Mouse (Mus musculus) liver, adult 2 months (tissue): Measurements from ENCODE around the gene Phf13. TPM values are rescaled to one million over a fixed set of nuclear protein-coding genes. Genes with fewer than 3 reads are reported as not detected.
A peak's percentile ranks its signal among the peaks of the same experiment; 100 is the strongest.

Experiments used
- DNase-seq: peaks from one replicate; pipeline ENCODE4 v3.0.0-alpha.2; 2011; ENCODE audit warnings: low read depth, low spot score; ENCODE audit errors: extremely low read depth
- H3K27ac ChIP-seq: fragments of 200-500 bp; replicated peaks from 2 replicates; pipeline ENCODE4 v1.5.1; 2012; ENCODE audit warnings: low read depth, mild to moderate bottlenecking, control low read depth, inconsistent platforms, low read length; ENCODE audit not compliant: insufficient read depth
- H3K27me3 ChIP-seq: fragments of 200-500 bp; 2 replicates; pipeline ENCODE4 v1.6.1; 2012; ENCODE audit warnings: mild to moderate bottlenecking, moderate library complexity, low read length, inconsistent platforms; ENCODE audit not compliant: control insufficient read depth, insufficient read depth
- H3K36me3 ChIP-seq: fragments of 200-500 bp; 2 replicates; pipeline ENCODE4 v1.6.1; 2012; ENCODE audit warnings: low read length, inconsistent platforms; ENCODE audit not compliant: control insufficient read depth, insufficient read depth
- H3K4me1 ChIP-seq: fragments of 200-500 bp; 2 replicates; pipeline ENCODE4 v1.6.1; 2011; ENCODE audit warnings: low read length; ENCODE audit not compliant: control insufficient read depth, insufficient read depth
- H3K4me3 ChIP-seq: fragments of 200-500 bp; 2 replicates; pipeline ENCODE4 v1.5.1; 2011; ENCODE audit warnings: low read depth, mild to moderate bottlenecking, control low read depth, low read length, moderate library complexity; ENCODE audit not compliant: insufficient read depth
- H3K79me2 ChIP-seq: fragments of 200-500 bp; 2 replicates; pipeline ENCODE4 v1.6.1; 2012; ENCODE audit warnings: inconsistent platforms, mild to moderate bottlenecking, low read length, moderate library complexity; ENCODE audit not compliant: control insufficient read depth, insufficient read depth
- H3K9ac ChIP-seq: fragments of 200-500 bp; 2 replicates; pipeline ENCODE4 v1.6.1; 2012; ENCODE audit warnings: low read depth, mild to moderate bottlenecking, control low read depth, inconsistent platforms, low read length
- CTCF ChIP-seq: fragments of 200-500 bp; IDR thresholded peaks from 2 replicates; pipeline ENCODE4 v1.5.1; 2011; ENCODE audit warnings: low read depth, low read length, control low read depth
- POLR2A ChIP-seq: fragments of 200-500 bp; IDR thresholded peaks from 2 replicates; pipeline ENCODE4 v1.6.1; 2011; ENCODE audit warnings: low read length, control low read depth; ENCODE audit not compliant: insufficient read depth; ENCODE audit errors: extremely low read depth
- WGBS: fragments of 180-500 bp; shearing (Covaris S2); methylation state at CpG from one replicate; pipeline ENCODE4 v1.1.7; 2018; 5-methylcytosine and 5-hydroxymethylcytosine counted together
- polyA plus RNA-seq: library from polyadenylated mRNA; depleted of rRNA; stranded (reverse); fragments of >200 nt; gene quantifications from 2 replicates; pipeline ENCODE4 v1.2.3, GENCODE M21; 2012
- total RNA-seq: library from RNA; depleted of rRNA; stranded (reverse); fragments of >200 nt; gene quantifications from 2 replicates; pipeline ENCODE4 v1.2.3, GENCODE M21; 2014

Phf13 gene
- total and polyA plus RNA-seq, 2 experiments, result 1.3 to 2.7 TPM

- Histone ChIP-seq H3K27me3 (no peaks in the 10 kb centered on the region), H3K4me3 (no peak overlapping the region), H3K9ac (no peak overlapping the region), H3K27ac (no peak overlapping the region), H3K79me2 (peaks cover 16% of the 10 kb centered on the region; the same call in 1 of the 2 replicates), H3K36me3 (no peaks in the 10 kb centered on the region; the same call in 1 of the 2 replicates), H3K4me1 (peaks cover 7% of the 10 kb centered on the region)
- TF ChIP-seq POLR2A (no peak), CTCF (no peak)
- no peak for DNase-seq
- 95% methylated on average over 9 of the region's 9 CpGs for WGBS
These were observed 4.0 kb downstream of the Phf13 start for GRCm38 (mm10) chr4:151992091-151992490.

- WGBS, result 42% methylated on average over 6 of the region's 6 CpGs
- peak overlapping the region; percentile 91 for H3K9ac ChIP-seq
- H3K36me3 ChIP-seq, result no peaks in the 10 kb centered on the region; the same call in 1 of the 2 replicates
- H3K27ac ChIP-seq, result peak overlapping the region; percentile 34; the same call in 1 of the 2 replicates
- TF ChIP-seq CTCF (no peak), POLR2A (no peak)
- H3K79me2 ChIP-seq, result peaks cover 10% of the 10 kb centered on the region; the same call in 1 of the 2 replicates
- no peak for DNase-seq
- peak overlapping the region; percentile 92 for H3K4me3 ChIP-seq
- H3K4me1 ChIP-seq, result peaks cover 7% of the 10 kb centered on the region
- H3K27me3 ChIP-seq, result no peaks in the 10 kb centered on the region
These were observed 7.0 kb downstream of the Phf13 start for GRCm38 (mm10) chr4:151989110-151989488.

DNA sequence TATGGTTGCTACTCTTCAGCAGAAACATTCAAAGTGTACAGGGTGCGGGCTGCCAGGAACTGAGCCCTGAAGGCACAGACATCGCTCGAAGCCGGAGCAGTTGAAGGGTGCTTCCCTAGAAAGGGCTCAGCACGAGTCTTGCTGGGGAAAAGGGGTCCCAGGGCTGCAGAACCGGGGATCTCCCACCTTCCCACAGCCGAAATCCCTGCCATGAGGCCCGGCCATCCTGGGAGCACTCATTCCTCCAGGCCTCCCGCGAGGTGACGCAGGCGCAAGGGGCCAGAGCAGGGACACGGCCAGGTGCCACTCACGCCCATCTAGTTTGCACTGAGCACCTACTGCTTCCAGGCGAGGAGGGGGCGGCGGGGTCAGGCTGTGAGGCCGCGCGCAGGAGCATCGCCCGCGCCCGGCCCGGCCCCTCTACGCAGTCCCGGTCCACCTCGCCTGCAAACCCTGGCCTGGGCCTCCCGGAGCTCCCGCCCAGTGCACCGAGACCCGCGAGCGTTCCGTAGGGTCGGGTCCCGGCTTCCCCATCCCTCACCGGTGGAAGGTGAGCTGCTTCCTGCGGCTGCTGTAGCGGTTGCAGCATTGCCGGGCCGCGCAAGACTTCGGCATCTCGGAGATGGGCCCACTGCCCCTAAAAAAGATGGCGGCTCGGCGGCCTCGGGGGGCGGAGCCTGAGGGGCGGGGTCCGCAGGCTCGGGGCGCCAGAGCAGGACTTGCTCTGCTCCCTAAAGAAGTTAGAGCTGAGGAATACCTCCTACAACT is 7.5 kb downstream of the Phf13 start, which contains the start of gene Thap3:
Gene Thap3 (minus strand): TSS at position 656 of the 768 bp plus-strand sequence.
- H3K27ac ChIP-seq, result peak within 1 kb of the TSS; percentile 51
- peak; percentile 51 for DNase-seq
- H3K27me3 ChIP-seq, result no peaks in the 10 kb centered on the region
- peak within 1 kb of the TSS; percentile 92 for H3K4me3 ChIP-seq
- under 1% methylated on average over 53 of the region's 54 CpGs for WGBS
- H3K4me1 ChIP-seq, result peaks cover 7% of the 10 kb centered on the region
- TF ChIP-seq POLR2A (0 out of 2 replicates have a peak, but pooled peaks have one; percentile 29), CTCF (no peak)
- H3K79me2 ChIP-seq, result peaks cover 10% of the 10 kb centered on the region; the same call in 1 of the 2 replicates
- H3K36me3 ChIP-seq, result no peaks in the 10 kb centered on the region; the same call in 1 of the 2 replicates
- H3K9ac ChIP-seq, result peak within 1 kb of the TSS; percentile 91

GRCm38 (mm10) chr4:151988014-151988341 is 8.1 kb downstream of the Phf13 start:
- no peak overlapping the region for H3K27ac ChIP-seq
- TF ChIP-seq POLR2A, result no peak
- H3K4me3 ChIP-seq, result peak overlapping the region; percentile 92
- peak overlapping the region; percentile 91 for H3K9ac ChIP-seq
- peaks cover 7% of the 10 kb centered on the region for H3K4me1 ChIP-seq
- peaks cover 10% of the 10 kb centered on the region; the same call in 1 of the 2 replicates for H3K79me2 ChIP-seq
- no peaks in the 10 kb centered on the region for H3K27me3 ChIP-seq
- no peak for DNase-seq
- H3K36me3 ChIP-seq, result no peaks in the 10 kb centered on the region; the same call in 1 of the 2 replicates
- 31% methylated on average over 10 of the region's 10 CpGs for WGBS

DNA sequence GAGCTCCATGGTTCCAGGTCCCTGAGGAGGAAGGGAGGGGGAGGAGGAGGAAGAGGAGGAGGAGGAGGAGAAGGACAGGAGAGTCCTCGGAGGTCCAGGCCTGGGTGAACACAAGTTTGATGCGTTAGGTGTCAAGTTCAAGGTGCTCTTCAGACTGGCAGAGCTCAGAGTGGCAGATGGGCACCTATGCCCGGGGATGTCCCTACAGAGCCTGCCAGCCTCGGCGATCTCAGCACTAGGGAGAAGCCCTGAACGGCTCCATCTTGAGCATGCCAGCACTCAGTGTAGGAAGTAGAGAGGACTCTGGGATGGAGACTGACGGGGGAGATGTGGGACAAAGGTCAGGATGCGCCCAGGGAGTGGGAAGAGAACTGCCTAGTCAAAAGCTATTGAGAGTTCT is 9.4 kb downstream of the Phf13 start:
- H3K4me3 ChIP-seq, result no peak overlapping the region
- no peak overlapping the region for H3K9ac ChIP-seq
- H3K79me2 ChIP-seq, result peaks cover 10% of the 10 kb centered on the region; the same call in 1 of the 2 replicates
- H3K27me3 ChIP-seq, result no peaks in the 10 kb centered on the region
- H3K4me1 ChIP-seq, result peaks cover 7% of the 10 kb centered on the region
- no peak overlapping the region for H3K27ac ChIP-seq
- WGBS, result 83% methylated on average over 8 of the region's 8 CpGs
- no peaks in the 10 kb centered on the region; the same call in 1 of the 2 replicates for H3K36me3 ChIP-seq
- TF ChIP-seq CTCF, result no peak
- no peak for TF ChIP-seq POLR2A
- no peak for DNase-seq

- WGBS, result 68% methylated on average over 10 of the region's 10 CpGs
- H3K27ac ChIP-seq, result no peak overlapping the region
- TF ChIP-seq CTCF (no peak), POLR2A (no peak)
- H3K79me2 ChIP-seq, result peaks cover 10% of the 10 kb centered on the region; the same call in 1 of the 2 replicates
- H3K9ac ChIP-seq, result no peak overlapping the region
- H3K27me3 ChIP-seq, result no peaks in the 10 kb centered on the region
- no peak for DNase-seq
- H3K36me3 ChIP-seq, result no peaks in the 10 kb centered on the region
- H3K4me1 ChIP-seq, result peaks cover 7% of the 10 kb centered on the region
- no peak overlapping the region for H3K4me3 ChIP-seq
These were observed 10.2 kb downstream of the Phf13 start for GRCm38 (mm10) chr4:151985886-151986285.
